Mouse (Mus musculus) 3134 (cell line): ENCODE data around the gene Rad51b.
A peak's percentile ranks its signal among the peaks of the same experiment; 100 is the strongest.

Source experiments
- DNase-seq: peaks from one replicate; pipeline ENCODE4 v3.0.0-alpha.2; 2011; ENCODE audit warnings: low spot score; ENCODE audit not compliant: insufficient read length; ENCODE audit errors: extremely low read depth

Gene Rad51b

GRCm38 (mm10) chr12:79433724-79434442, 136.8 kb downstream of the Rad51b start:
- peak; percentile 51 for DNase-seq

GRCm38 (mm10) chr12:79435474-79435873, 138.4 kb downstream of the Rad51b start:
- no peak for DNase-seq

- no peak for DNase-seq
Observed at GRCm38 (mm10) chr12:79436035-79436434, 139.0 kb downstream of the Rad51b start.

GRCm38 (mm10) chr12:79436892-79437291, 139.8 kb downstream of the Rad51b start:
- DNase-seq: peak; percentile 55

- no peak for DNase-seq
Observed at GRCm38 (mm10) chr12:79437572-79437971, 140.5 kb downstream of the Rad51b start.

- no peak for DNase-seq
Observed at GRCm38 (mm10) chr12:79439961-79440360, 142.9 kb downstream of the Rad51b start.

- no peak for DNase-seq
Observed at GRCm38 (mm10) chr12:79441210-79442005, 144.3 kb downstream of the Rad51b start.

GRCm38 (mm10) chr12:79442126-79442525, 145.0 kb downstream of the Rad51b start:
- DNase-seq: no peak

GRCm38 (mm10) chr12:79442836-79443390, 145.8 kb downstream of the Rad51b start:
- no peak for DNase-seq

GRCm38 (mm10) chr12:79444646-79445045, 147.6 kb downstream of the Rad51b start:
- no peak for DNase-seq

- DNase-seq: no peak
Observed at GRCm38 (mm10) chr12:79447039-79447438, 150.0 kb downstream of the Rad51b start.

GRCm38 (mm10) chr12:79449817-79450411, 152.8 kb downstream of the Rad51b start:
- no peak for DNase-seq

- DNase-seq: no peak
Observed at GRCm38 (mm10) chr12:79452882-79453281, 155.8 kb downstream of the Rad51b start.

GRCm38 (mm10) chr12:79454017-79454416, 156.9 kb downstream of the Rad51b start:
- DNase-seq: no peak

GRCm38 (mm10) chr12:79455061-79455847, 158.2 kb downstream of the Rad51b start:
- no peak for DNase-seq

GRCm38 (mm10) chr12:79455848-79456164, 158.7 kb downstream of the Rad51b start:
- DNase-seq: no peak

GRCm38 (mm10) chr12:79456251-79456650, 159.2 kb downstream of the Rad51b start:
- no peak for DNase-seq

GRCm38 (mm10) chr12:79463371-79463770, 166.3 kb downstream of the Rad51b start:
- no peak for DNase-seq

- DNase-seq: no peak
Observed at GRCm38 (mm10) chr12:79470113-79470512, 173.0 kb downstream of the Rad51b start.

GRCm38 (mm10) chr12:79471868-79472267, 174.8 kb downstream of the Rad51b start:
- peak; percentile 77 for DNase-seq
